Mouse (Mus musculus) liver, embryonic 11.5 days (tissue): ENCODE results near the gene C5ar2. TPM values are rescaled to one million over a fixed set of nuclear protein-coding genes. Genes with fewer than 3 reads are reported as not detected.

Experiments used
- ATAC-seq: fragments of 200-750 bp; cut with Nextera tagmentation; replicated peaks from 2 replicates; pipeline ENCODE4 v1.8.0; 2017; ENCODE audit warnings: moderate number of reproducible peaks, mild to moderate bottlenecking, moderate TSS enrichment, moderate library complexity; ENCODE audit not compliant: low FRiP score
- DNase-seq: peaks from one replicate; pipeline ENCODE4 v3.0.0-alpha.2; 2017; ENCODE audit warnings: low spot score
- H3K27ac ChIP-seq: fragments of 300-500 bp; sonication (generic); 2 replicates; pipeline ENCODE4 v1.5.1; 2014; ENCODE audit warnings: mild to moderate bottlenecking, low read depth, low read length, control low read depth
- H3K27me3 ChIP-seq: fragments of 300-500 bp; sonication (generic); replicated peaks from 2 replicates; pipeline ENCODE4 v1.6.1; 2014; ENCODE audit warnings: low read length, mixed read lengths; ENCODE audit not compliant: control insufficient read depth, insufficient read depth
- H3K36me3 ChIP-seq: fragments of 300-500 bp; sonication (generic); 2 replicates; pipeline ENCODE4 v1.6.1; 2014; ENCODE audit warnings: mild to moderate bottlenecking, low read length, moderate library complexity, mixed read lengths; ENCODE audit not compliant: control insufficient read depth, insufficient read depth
- H3K4me1 ChIP-seq: fragments of 300-500 bp; sonication (generic); replicated peaks from 2 replicates; pipeline ENCODE4 v1.6.1; 2014; ENCODE audit warnings: low read length, mixed read lengths; ENCODE audit not compliant: control insufficient read depth, insufficient read depth
- H3K4me2 ChIP-seq: fragments of 300-500 bp; sonication (generic); 2 replicates; pipeline ENCODE4 v1.6.1; 2014; ENCODE audit warnings: mild to moderate bottlenecking, control low read depth, moderate library complexity
- H3K4me3 ChIP-seq: fragments of 300-500 bp; sonication (generic); 2 replicates; pipeline ENCODE4 v1.5.1; 2014; ENCODE audit warnings: low read depth, low read length, control low read depth
- H3K9ac ChIP-seq: fragments of 300-500 bp; sonication (generic); 2 replicates; pipeline ENCODE4 v1.6.1; 2014; ENCODE audit warnings: low read depth, low read length, control low read depth
- H3K9me3 ChIP-seq: fragments of 300-500 bp; sonication (generic); 2 replicates; pipeline ENCODE4 v1.6.1; 2016; ENCODE audit warnings: low read length, inconsistent platforms, mixed read lengths; ENCODE audit not compliant: control insufficient read depth
- WGBS: fragments of 180-500 bp; shearing (Covaris S2); extraction: QIAGEN DNeasy Blood & Tissue Kit; methylation state at CpG from one replicate; pipeline ENCODE4 v1.1.7; 2014; 5-methylcytosine and 5-hydroxymethylcytosine counted together
- polyA plus RNA-seq: library from polyadenylated mRNA; unstranded; fragments of >200 nt; fragmentation: Nextera tagmentation; extraction: Ambion mirVana; gene quantifications from 2 replicates; pipeline ENCODE4 v1.2.1, GENCODE M21; 2014

C5ar2 gene
- polyA plus RNA-seq, 1 experiment from 2014 or later = 1.8 TPM

GRCm38 (mm10) chr7:16242198-16242597 lies 1.8 kb downstream of the C5ar2 start:
- Histone ChIP-seq H3K9ac (peak overlapping the region; percentile 27), H3K4me1 (peaks cover 37% of the 10 kb centered on the region), H3K27ac (peak overlapping the region; percentile 46; the same call in 1 of the 2 replicates), H3K36me3 (0 out of 2 replicates have a peak, but pooled peaks cover 3% of the 10 kb centered on the region), H3K4me2 (peak overlapping the region; percentile 47), H3K9me3 (no peaks in the 10 kb centered on the region), H3K4me3 (no peak overlapping the region), H3K27me3 (no peaks in the 10 kb centered on the region)
- WGBS = 38% methylated on average over 6 of the region's 6 CpGs
- DNase-seq (no peak), ATAC-seq (no peak)

DNA sequence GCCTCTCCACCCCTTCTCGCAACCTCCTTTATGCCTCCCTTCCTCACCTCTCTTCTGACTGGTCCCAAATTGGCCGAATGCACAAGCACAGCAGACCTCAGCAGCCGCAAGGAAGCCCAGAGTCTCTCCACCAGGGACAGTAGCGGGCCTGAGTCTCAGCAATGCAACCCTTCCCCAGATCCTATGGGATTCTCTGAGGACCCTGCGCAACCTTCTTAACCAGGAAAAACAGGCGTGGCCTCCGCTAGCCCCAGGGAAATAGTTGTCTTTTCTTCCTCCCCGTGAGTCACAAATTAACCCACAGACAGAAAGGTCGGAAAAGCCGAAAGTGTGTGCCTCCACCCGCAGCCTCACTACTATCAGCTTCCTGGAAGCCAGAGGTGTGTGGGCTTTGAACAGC lies 2.2 kb downstream of the C5ar2 start:
- peak overlapping the region; percentile 11; the same call in 1 of the 2 replicates for H3K4me3 ChIP-seq
- peak overlapping the region; percentile 26; the same call in 1 of the 2 replicates for H3K27ac ChIP-seq
- DNase-seq (no peak), ATAC-seq (peak; percentile 27; the same call in 1 of the 2 replicates)
- no peaks in the 10 kb centered on the region for H3K9me3 ChIP-seq
- peaks cover 37% of the 10 kb centered on the region for H3K4me1 ChIP-seq
- H3K27me3 ChIP-seq = no peaks in the 10 kb centered on the region
- H3K36me3 ChIP-seq = 0 out of 2 replicates have a peak, but pooled peaks cover 3% of the 10 kb centered on the region
- peak overlapping the region; percentile 47 for H3K4me2 ChIP-seq
- 39% methylated on average over 11 of the region's 11 CpGs for WGBS
- H3K9ac ChIP-seq = peak overlapping the region; percentile 27

- 62% methylated on average over 1 of the region's 1 CpGs for WGBS
Observed at GRCm38 (mm10) chr7:16240978-16241303, 3.0 kb downstream of the C5ar2 start.

GRCm38 (mm10) chr7:16240281-16240977 lies 3.5 kb downstream of the C5ar2 start:
- H3K36me3 ChIP-seq = 0 out of 2 replicates have a peak, but pooled peaks cover 3% of the 10 kb centered on the region
- no peaks in the 10 kb centered on the region for H3K9me3 ChIP-seq
- 39% methylated on average over 7 of the region's 7 CpGs for WGBS
- no peak for DNase-seq
- ATAC-seq = peak; percentile 92
- peak overlapping the region; percentile 55; the same call in 1 of the 2 replicates for H3K9ac ChIP-seq
- no peaks in the 10 kb centered on the region for H3K27me3 ChIP-seq
- H3K4me2 ChIP-seq = peak overlapping the region; percentile 62
- peaks cover 37% of the 10 kb centered on the region for H3K4me1 ChIP-seq
- H3K27ac ChIP-seq = peak overlapping the region; percentile 86
- peak overlapping the region; percentile 23 for H3K4me3 ChIP-seq

More at GRCm38 (mm10) chr7:16240978-16241303, 3.0 kb downstream of the C5ar2 start:
- Histone ChIP-seq H3K27ac (peak overlapping the region; percentile 86), H3K9ac (no peak overlapping the region), H3K4me1 (peaks cover 37% of the 10 kb centered on the region), H3K9me3 (no peaks in the 10 kb centered on the region), H3K36me3 (0 out of 2 replicates have a peak, but pooled peaks cover 3% of the 10 kb centered on the region), H3K4me3 (no peak overlapping the region), H3K4me2 (peak overlapping the region; percentile 62), H3K27me3 (no peaks in the 10 kb centered on the region)
- DNase-seq = no peak
- peak; percentile 27 for ATAC-seq

DNA sequence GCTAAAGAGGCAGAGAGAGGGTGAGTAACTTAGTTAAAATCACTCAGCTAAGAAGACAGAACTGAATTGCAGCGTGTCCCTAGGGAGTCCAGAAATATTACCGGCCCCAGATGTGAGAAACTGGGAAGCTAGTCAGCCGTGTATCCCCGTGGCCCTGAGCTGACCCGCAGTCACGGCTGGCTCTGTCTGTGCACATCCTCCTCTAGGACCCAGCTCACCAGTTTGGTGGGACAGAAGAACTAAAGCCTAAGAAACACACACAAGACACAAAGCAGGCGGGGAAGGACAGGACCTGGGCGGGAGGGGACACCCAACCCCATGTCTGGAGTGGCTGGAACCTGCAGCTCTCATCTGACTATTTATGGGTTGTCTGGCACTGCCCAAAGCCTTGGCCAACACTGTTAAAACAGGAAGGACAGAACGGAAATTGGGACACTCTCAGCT lies 4.4 kb downstream of the C5ar2 start:
- H3K9me3 ChIP-seq = no peaks in the 10 kb centered on the region
- ATAC-seq (0 out of 2 replicates have a peak, but pooled peaks have one; percentile 8), DNase-seq (no peak)
- H3K4me3 ChIP-seq = peak overlapping the region; percentile 23
- H3K4me2 ChIP-seq = peak overlapping the region; percentile 62
- peak overlapping the region; percentile 55 for H3K9ac ChIP-seq
- peak overlapping the region; percentile 86 for H3K27ac ChIP-seq
- WGBS = 52% methylated on average over 9 of the region's 9 CpGs
- H3K36me3 ChIP-seq = 0 out of 2 replicates have a peak, but pooled peaks cover 3% of the 10 kb centered on the region
- H3K4me1 ChIP-seq = peaks cover 37% of the 10 kb centered on the region
- no peaks in the 10 kb centered on the region for H3K27me3 ChIP-seq

DNA sequence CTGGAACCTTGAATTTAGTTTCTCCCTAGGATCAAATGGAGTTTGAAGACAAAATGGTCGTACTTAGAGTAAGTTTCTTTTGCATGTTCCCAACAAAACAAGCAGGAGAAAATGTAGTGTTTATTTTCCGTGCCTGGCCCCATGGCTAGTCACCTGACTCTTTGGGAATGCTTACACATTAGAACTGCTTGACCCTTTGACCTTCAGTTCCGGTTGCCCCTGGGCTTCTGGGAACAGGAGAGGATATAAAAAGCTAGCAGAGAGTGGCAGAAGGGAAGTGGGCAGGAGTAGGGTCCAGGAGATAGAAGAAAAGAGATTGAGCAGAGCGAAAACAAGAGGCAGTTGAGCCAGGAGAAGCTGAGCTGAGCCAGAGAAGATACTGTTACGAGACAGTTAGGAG lies 14.1 kb downstream of the C5ar2 start:
- no peaks in the 10 kb centered on the region for H3K36me3 ChIP-seq
- 38% methylated on average over 5 of the region's 5 CpGs for WGBS
- H3K4me1 ChIP-seq = peaks cover 10% of the 10 kb centered on the region
- H3K4me2 ChIP-seq = no peak overlapping the region
- H3K27ac ChIP-seq = no peak overlapping the region
- DNase-seq = no peak
- ATAC-seq = 0 out of 2 replicates have a peak, but pooled peaks have one; percentile 36
- H3K27me3 ChIP-seq = no peaks in the 10 kb centered on the region
- H3K9ac ChIP-seq = no peak overlapping the region
- no peaks in the 10 kb centered on the region; the same call in 1 of the 2 replicates for H3K9me3 ChIP-seq
- no peak overlapping the region for H3K4me3 ChIP-seq

DNA sequence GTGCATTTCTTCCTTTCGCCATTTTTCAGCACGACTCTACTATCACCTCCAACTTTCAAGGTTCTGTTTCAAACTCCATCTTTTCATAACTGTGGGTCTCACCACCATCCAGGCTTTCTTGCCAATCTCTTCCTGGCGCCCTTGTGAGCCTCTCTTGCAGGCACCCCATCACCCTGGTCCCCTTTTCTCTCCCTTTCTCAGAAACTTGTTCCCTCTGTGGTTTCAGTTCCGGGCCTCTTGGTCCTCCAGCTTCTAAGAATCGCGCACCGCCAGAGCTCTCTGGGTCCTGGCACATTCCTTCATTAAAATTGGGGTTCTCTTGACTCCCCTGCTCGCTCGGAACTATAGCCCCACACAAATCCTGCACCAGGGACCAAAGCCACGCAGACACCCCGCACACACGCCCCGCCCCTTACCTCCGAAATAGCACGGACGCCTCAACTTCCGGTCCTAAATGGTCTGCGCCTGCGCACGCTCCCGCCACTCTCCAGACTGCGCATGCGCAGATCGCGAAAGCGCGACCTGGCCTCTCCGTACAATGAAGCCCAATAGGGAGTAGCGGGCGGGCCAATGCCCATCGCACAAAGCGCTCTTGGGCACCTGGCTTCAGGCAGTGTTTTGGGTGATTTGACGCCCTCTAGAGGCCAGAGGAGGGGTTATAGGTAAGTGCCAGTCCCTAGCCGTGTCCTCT lies 22.2 kb downstream of the C5ar2 start, which contains the start of gene Dhx34:
Gene Dhx34, minus strand, starts transcription at position 456 of the 691 bp plus-strand sequence.
- DNase-seq (peak; percentile 96), ATAC-seq (peak; percentile 97)
- H3K4me3 ChIP-seq = peak within 1 kb of the TSS; percentile 59
- peak within 1 kb of the TSS; percentile 68 for H3K4me2 ChIP-seq
- peaks cover 6% of the 10 kb centered on the region for H3K36me3 ChIP-seq
- H3K9me3 ChIP-seq = no peaks in the 10 kb centered on the region
- peak within 1 kb of the TSS; percentile 39 for H3K27ac ChIP-seq
- no peaks in the 10 kb centered on the region; the same call in 1 of the 2 replicates for H3K4me1 ChIP-seq
- WGBS = 2% methylated on average over 34 of the region's 34 CpGs
- H3K9ac ChIP-seq = peak within 1 kb of the TSS; percentile 72
- no peaks in the 10 kb centered on the region for H3K27me3 ChIP-seq

DNA sequence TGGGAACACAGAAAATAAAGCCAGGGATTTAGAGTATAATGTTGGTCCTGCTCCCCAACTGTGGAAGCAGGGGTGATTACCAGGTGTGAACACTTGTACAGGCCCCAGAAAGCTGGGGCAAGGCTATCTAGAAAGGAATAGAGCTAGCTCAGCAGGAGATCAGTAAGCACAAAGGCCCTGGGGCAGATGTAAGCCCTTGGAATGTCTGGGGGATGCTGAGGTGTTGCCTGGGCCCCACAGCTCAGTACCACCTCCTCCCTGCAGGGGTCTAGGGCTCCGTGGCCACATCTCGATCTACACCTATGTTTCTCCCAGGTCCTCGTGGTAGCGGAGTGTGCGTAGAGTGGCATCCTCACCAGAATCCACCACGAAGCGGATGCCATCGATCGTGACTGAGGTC lies 30.0 kb downstream of the C5ar2 start:
- ATAC-seq (no peak), DNase-seq (no peak)
- Histone ChIP-seq H3K4me1 (no peaks in the 10 kb centered on the region), H3K4me3 (no peak overlapping the region), H3K9me3 (no peaks in the 10 kb centered on the region), H3K9ac (no peak overlapping the region), H3K36me3 (peaks cover 28% of the 10 kb centered on the region), H3K4me2 (no peak overlapping the region), H3K27ac (no peak overlapping the region), H3K27me3 (no peaks in the 10 kb centered on the region)
- 94% methylated on average over 9 of the region's 9 CpGs for WGBS
